Mouse (Mus musculus) lung, adult 2 months (tissue): ENCODE measurements around the gene Irx3.

Source experiments
- CTCF ChIP-seq: fragments of 200-500 bp; IDR thresholded peaks from 2 replicates; pipeline ENCODE4 v1.5.1; 2011; ENCODE audit warnings: mild to moderate bottlenecking, low read length, control low read depth; ENCODE audit not compliant: insufficient read depth
- POLR2A ChIP-seq: fragments of 200-500 bp; IDR thresholded peaks from 2 replicates; pipeline ENCODE4 v1.6.1; 2011; ENCODE audit warnings: low read depth, mild to moderate bottlenecking, control low read depth, low read length, borderline replicate concordance; ENCODE audit errors: extremely low read depth

- TF ChIP-seq CTCF, result no peak
- TF ChIP-seq POLR2A, result no peak
These were observed 48.1 kb upstream of the Irx3 start for GRCm38 (mm10) chr8:91849984-91850383.
